Mouse (Mus musculus): Measurements from ENCODE around the gene Nr1h3.
A peak's percentile ranks its signal among the peaks of the same experiment; 100 is the strongest.

The Nr1h3 gene

GRCm38 (mm10) chr2:91186208-91186607, 16.4 kb downstream of the Nr1h3 start:
- no peak for DNase-seq (ENCODE audit: low spot score in 2 of 2)

GRCm38 (mm10) chr2:91183711-91184405, 18.8 kb downstream of the Nr1h3 start, which contains the start of gene Madd:
Gene Madd (minus strand): TSS chr2:91183837.
- DNase-seq (ENCODE audit: low spot score in 2 of 2) = no peak

- peak; percentile 91 to 94 for DNase-seq (ENCODE audit: low spot score in 2 of 2)
These were observed 19.5 kb downstream of the Nr1h3 start for GRCm38 (mm10) chr2:91183148-91183513.

- peak; percentile 75 to 76 for DNase-seq (ENCODE audit: low spot score in 2 of 2)
These were observed 20.1 kb downstream of the Nr1h3 start for GRCm38 (mm10) chr2:91182405-91183147.

- no peak for DNase-seq (ENCODE audit: low spot score in 2 of 2)
These were observed 20.6 kb downstream of the Nr1h3 start for GRCm38 (mm10) chr2:91182016-91182404.

GRCm38 (mm10) chr2:91180706-91181105, 21.9 kb downstream of the Nr1h3 start:
- DNase-seq (ENCODE audit: low spot score in 2 of 2) = no peak

GRCm38 (mm10) chr2:91179825-91180224, 22.8 kb downstream of the Nr1h3 start:
- no peak for DNase-seq (ENCODE audit: low spot score in 2 of 2)

GRCm38 (mm10) chr2:91176234-91176633, 26.4 kb downstream of the Nr1h3 start:
- no peak for DNase-seq (ENCODE audit: low spot score in 2 of 2)

DNA sequence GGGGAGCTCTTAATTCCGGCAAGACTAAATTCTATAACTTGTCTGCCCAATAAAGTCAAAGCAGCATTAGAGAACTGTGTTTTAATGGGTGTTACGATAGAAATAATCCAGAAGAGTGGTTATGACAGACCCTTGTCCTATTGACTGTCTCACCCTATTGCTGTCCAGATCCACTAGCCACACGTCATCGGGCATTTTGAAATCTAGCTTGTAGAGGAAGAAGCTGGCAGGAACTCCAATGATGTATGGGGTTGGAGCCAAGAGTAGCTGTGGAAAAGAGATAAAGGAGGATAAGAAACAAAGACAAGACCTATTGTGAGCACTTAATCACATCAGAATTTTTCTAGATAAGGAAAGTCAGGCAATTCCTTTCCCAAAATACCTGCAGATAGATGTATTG, 27.1 kb downstream of the Nr1h3 start:
- no peak for DNase-seq (ENCODE audit: low spot score in 2 of 2)

- no peak for DNase-seq (ENCODE audit: low spot score in 2 of 2)
These were observed 32.9 kb downstream of the Nr1h3 start for GRCm38 (mm10) chr2:91169587-91170322.

- DNase-seq (ENCODE audit: low spot score in 2 of 2) = no peak
These were observed 35.0 kb downstream of the Nr1h3 start for GRCm38 (mm10) chr2:91167629-91168028.

DNA sequence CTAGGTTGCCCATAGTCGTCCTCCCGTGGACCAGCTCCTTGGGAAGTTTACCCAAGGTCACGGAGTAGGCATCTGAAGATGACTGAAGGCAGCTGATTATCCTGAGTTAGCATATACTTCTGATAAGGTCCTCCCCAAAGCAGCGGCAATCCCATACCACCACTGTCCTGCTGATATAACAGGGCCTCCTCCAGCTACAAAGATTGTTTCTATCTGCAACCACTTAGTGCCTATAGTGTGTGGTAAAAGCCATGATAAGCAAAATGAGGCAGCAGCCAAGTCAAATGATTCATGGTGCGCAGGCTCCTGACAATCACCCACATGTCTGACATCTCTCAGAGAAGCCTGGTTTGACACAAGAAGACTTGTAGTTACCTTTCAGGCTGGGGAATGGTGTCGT, 37.6 kb downstream of the Nr1h3 start:
- DNase-seq (ENCODE audit: low spot score in 2 of 2) = no peak

DNA sequence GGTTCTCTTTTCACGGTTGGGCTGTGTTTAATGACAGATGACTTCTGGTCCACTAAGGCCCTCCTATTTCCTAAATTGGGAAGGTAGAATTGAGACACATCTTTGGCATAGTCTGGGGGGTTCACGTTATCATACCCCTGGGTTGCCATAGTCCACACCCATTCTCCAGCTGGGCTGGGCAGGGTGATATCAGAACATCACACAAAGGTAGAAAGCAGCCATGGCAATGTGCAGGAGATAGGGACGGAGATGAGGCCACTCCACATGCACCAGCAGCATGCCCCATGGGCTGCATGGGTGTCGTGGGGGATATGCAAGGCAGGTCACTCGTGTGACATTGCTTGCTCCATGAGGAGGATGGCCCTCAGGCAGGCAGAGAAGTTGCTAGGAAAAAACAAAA, 39.1 kb downstream of the Nr1h3 start:
- no peak for DNase-seq (ENCODE audit: low spot score in 2 of 2)

- no peak for DNase-seq (ENCODE audit: low spot score in 2 of 2)
These were observed 39.7 kb downstream of the Nr1h3 start for GRCm38 (mm10) chr2:91162952-91163351.

- DNase-seq (ENCODE audit: low spot score in 2 of 2) = no peak
These were observed 42.0 kb downstream of the Nr1h3 start for GRCm38 (mm10) chr2:91160591-91160990.

DNA sequence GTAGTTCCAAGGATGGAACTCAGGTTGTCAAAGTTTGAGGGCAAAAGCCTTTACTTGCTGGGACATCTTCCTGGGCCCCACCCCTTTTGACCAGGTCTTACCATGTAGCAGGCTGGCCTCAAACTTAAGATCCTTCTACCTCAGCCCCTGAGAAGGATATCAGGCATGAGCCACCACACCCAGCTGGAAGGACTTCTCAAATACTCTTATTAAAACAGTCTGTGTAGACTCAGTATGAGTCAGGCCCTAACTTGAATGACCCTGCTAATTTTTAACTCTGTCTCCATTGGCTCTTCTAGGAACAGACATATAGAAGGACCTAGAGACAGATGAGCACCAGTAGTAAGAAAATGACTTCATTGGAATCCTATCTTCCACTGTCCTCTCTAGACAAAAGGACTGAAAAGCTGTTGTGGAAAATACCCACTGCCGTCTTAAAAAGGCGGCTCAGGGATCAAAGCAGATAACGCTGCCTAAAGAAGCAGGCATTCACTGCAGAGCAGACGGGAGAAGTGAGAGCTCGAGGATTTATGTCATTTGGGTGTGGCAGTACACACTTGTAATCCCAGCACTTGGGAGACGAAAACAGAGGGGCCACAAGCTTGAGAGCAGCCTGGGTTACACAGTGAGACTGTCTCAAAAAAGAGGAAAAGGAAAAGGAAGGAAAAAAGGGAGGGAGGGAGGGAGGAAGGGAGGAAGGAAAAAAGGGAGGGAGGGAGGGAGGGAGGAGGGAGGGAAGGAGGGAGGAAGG, 45.5 kb downstream of the Nr1h3 start:
- no peak for DNase-seq (ENCODE audit: low spot score in 2 of 2)

DNA sequence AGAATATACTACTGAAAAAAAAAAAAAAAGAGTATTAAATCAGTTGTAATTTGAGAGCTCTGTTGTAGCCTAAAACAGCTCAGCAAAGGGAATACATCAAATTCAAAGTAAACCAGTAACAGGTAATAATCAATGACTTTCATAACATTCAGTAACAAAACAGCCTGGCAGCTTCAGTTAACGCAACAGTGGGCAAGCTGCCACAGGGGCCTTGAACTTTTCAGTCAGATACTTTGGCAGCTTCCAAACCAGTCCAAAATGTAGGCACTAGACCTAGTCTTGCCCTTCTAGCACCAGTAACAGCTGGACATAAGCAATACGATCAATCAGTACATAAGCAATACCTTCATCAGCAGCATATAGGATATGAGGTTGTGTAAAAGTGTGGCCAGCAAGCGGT, 48.5 kb downstream of the Nr1h3 start:
- DNase-seq (ENCODE audit: low spot score in 2 of 2) = no peak

- no peak for DNase-seq (ENCODE audit: low spot score in 2 of 2)
These were observed 49.7 kb downstream of the Nr1h3 start for GRCm38 (mm10) chr2:91152885-91153377.

- DNase-seq (ENCODE audit: low spot score in 2 of 2) = no peak
These were observed 51.3 kb downstream of the Nr1h3 start for GRCm38 (mm10) chr2:91151331-91151730.

DNA sequence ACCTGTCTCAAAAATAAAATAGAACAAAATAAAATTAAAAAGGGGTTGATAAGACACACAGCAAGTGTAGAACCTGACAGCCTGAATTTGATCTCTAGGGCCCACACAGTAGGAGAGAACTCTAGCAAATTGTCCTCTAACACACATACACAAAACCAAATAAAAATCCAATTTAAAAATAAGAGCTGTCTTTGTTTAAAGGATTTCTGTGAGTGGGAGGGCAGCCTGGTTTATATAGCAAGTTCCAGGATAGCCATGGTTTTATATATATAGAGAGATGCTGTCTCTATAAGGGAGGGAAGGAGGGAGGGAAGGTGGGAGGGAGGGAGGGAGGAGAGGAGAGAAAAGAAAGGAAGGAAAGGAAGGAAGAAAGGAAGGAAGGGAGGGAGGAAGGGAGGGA, 54.5 kb downstream of the Nr1h3 start:
- DNase-seq (ENCODE audit: low spot score in 2 of 2) = no peak

- no peak for DNase-seq (ENCODE audit: low spot score in 2 of 2)
These were observed 59.2 kb downstream of the Nr1h3 start for GRCm38 (mm10) chr2:91143401-91143800.

GRCm38 (mm10) chr2:91142920-91143319, 59.7 kb downstream of the Nr1h3 start:
- DNase-seq (ENCODE audit: low spot score in 2 of 2) = no peak
